Mouse (Mus musculus): ENCODE results near the gene Cry1.

GRCm38 (mm10) chr10:85209119-85209605 is 24.3 kb upstream of the Cry1 start:
- TF ChIP-seq GATA1 (IDR thresholded peaks at IDR 0.05; ENCODE audit: borderline replicate concordance, low read length) (no peak), FLI1 (IDR thresholded peaks at IDR 0.05; ENCODE audit: low read length) (no peak)

Measured in megakaryocyte, embryonic 14.5 days (primary cell).